Mouse (Mus musculus): ENCODE results near the gene Suclg2.

Suclg2 gene

GRCm38 (mm10) chr6:95465322-95465721, 253.3 kb downstream of the Suclg2 start:
- DNase-seq (ENCODE audit: low spot score): no peak

GRCm38 (mm10) chr6:95459372-95459771, 259.2 kb downstream of the Suclg2 start:
- no peak for DNase-seq (ENCODE audit: low spot score)

GRCm38 (mm10) chr6:95446151-95446550, 272.4 kb downstream of the Suclg2 start:
- no peak for DNase-seq (ENCODE audit: low spot score)

DNA sequence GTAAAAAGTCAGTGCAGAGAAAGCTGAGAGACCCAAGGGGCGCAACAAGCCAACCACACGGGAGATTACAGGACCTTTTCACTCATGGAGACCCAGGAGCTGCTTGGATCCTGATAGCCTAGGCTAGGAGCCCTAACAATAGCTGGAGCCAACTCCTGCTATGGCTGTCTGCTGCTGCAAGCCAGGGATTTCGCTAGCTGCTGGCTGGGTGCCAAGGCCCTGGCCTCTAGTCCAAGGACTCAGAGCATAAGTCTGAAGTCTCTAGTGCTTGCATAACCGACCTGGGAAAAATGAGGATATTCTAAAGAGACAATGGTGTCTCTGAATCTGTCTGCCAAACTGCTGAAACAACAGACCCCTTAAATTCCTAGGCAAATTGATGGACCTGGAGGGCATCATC, 273.6 kb downstream of the Suclg2 start:
- DNase-seq (ENCODE audit: low spot score): peak; percentile 77

Data from ovary, postnatal 36 days (tissue).